Mouse (Mus musculus) lung, postnatal 0 days (tissue): ENCODE measurements around the gene Cfap58.

ENCODE experiments used
- CTCF ChIP-seq: IDR thresholded peaks from 2 replicates; pipeline ENCODE4 v1.5.1; 2016; ENCODE audit warnings: antibody characterized with exemption, mild to moderate bottlenecking
- EP300 ChIP-seq: IDR thresholded peaks from 2 replicates; pipeline ENCODE4 v1.6.1; 2016; ENCODE audit warnings: antibody characterized with exemption, mild to moderate bottlenecking, control low read depth

- no peak for TF ChIP-seq EP300
- TF ChIP-seq CTCF, result no peak
Observed at GRCm38 (mm10) chr19:47979446-47979845, 42.0 kb downstream of the Cfap58 start.
